Mouse (Mus musculus) midbrain, embryonic 16.5 days (tissue): ENCODE measurements at regions not wholly inside any gene's neighbourhood (a gene's known extent, or its start where the extent isn't known, plus 50 kb on each side); places are given as distances from the start of the nearest gene placed in this dataset.

Source experiments
- ATAC-seq: fragments of 200-750 bp; cut with Nextera tagmentation; 2 replicates; pipeline ENCODE4 v1.8.0; 2017; ENCODE audit warnings: moderate TSS enrichment
- H3K27ac ChIP-seq: fragments of 300-500 bp; sonication (generic); 2 replicates; pipeline ENCODE4 v1.5.1; 2014; ENCODE audit warnings: mild to moderate bottlenecking, low read length, mixed read lengths
- H3K27me3 ChIP-seq: fragments of 300-500 bp; sonication (generic); 2 replicates; pipeline ENCODE4 v1.6.1; 2014; ENCODE audit warnings: low read depth, low read length, mixed read lengths; ENCODE audit not compliant: control insufficient read depth, insufficient read depth
- H3K36me3 ChIP-seq: fragments of 300-500 bp; sonication (generic); 2 replicates; pipeline ENCODE4 v1.6.1; 2014; ENCODE audit warnings: mild to moderate bottlenecking, low read length, moderate library complexity, mixed read lengths; ENCODE audit not compliant: control insufficient read depth, insufficient read depth
- H3K4me1 ChIP-seq: fragments of 300-500 bp; sonication (generic); 2 replicates; pipeline ENCODE4 v1.6.1; 2014; ENCODE audit warnings: mild to moderate bottlenecking, low read length, mixed read lengths; ENCODE audit not compliant: control insufficient read depth, insufficient read depth
- H3K4me2 ChIP-seq: fragments of 300-500 bp; sonication (generic); 2 replicates; pipeline ENCODE4 v1.6.1; 2014; ENCODE audit warnings: mild to moderate bottlenecking, low read length, mixed read lengths
- H3K4me3 ChIP-seq: fragments of 300-500 bp; sonication (generic); 2 replicates; pipeline ENCODE4 v1.5.1; 2014; ENCODE audit warnings: low read depth, mild to moderate bottlenecking, low read length, moderate library complexity, mixed read lengths
- H3K9ac ChIP-seq: fragments of 300-500 bp; sonication (generic); 2 replicates; pipeline ENCODE4 v1.6.1; 2014; ENCODE audit warnings: low read depth, low read length, mixed read lengths
- H3K9me3 ChIP-seq: fragments of 300-500 bp; sonication (generic); replicated peaks from 2 replicates; pipeline ENCODE4 v1.6.1; 2014; ENCODE audit warnings: mild to moderate bottlenecking, low read length, mixed read lengths; ENCODE audit not compliant: control insufficient read depth, poor library complexity, severe bottlenecking
- WGBS: fragments of 180-500 bp; shearing (Covaris S2); extraction: QIAGEN DNeasy Blood & Tissue Kit; methylation state at CpG from one replicate; pipeline ENCODE4 v1.1.7; 2014; 5-methylcytosine and 5-hydroxymethylcytosine counted together

- Histone ChIP-seq H3K9me3 (no peaks in the 10 kb centered on the region), H3K36me3 (no peaks in the 10 kb centered on the region), H3K4me1 (no peaks in the 10 kb centered on the region), H3K4me3 (no peak overlapping the region), H3K9ac (no peak overlapping the region), H3K27ac (no peak overlapping the region), H3K27me3 (no peaks in the 10 kb centered on the region), H3K4me2 (no peak overlapping the region)
- 10% methylated on average over 1 of the region's 1 CpGs for WGBS
- peak; percentile 85 for ATAC-seq
Observed at GRCm38 (mm10) chr8:100515896-100516295, 1099.6 kb upstream of the Cdh8 start.

- no peak overlapping the region for H3K4me3 ChIP-seq
- H3K27ac ChIP-seq, result no peak overlapping the region
- no peak overlapping the region for H3K9ac ChIP-seq
- H3K36me3 ChIP-seq, result no peaks in the 10 kb centered on the region
- 44% methylated on average over 3 of the region's 3 CpGs for WGBS
- H3K27me3 ChIP-seq, result no peaks in the 10 kb centered on the region
- H3K4me2 ChIP-seq, result no peak overlapping the region
- no peaks in the 10 kb centered on the region for H3K4me1 ChIP-seq
- no peak for ATAC-seq
- no peaks in the 10 kb centered on the region for H3K9me3 ChIP-seq
Observed at GRCm38 (mm10) chr8:100515152-100515551, 1098.9 kb upstream of the Cdh8 start.

- no peak overlapping the region for H3K4me3 ChIP-seq
- no peak overlapping the region for H3K9ac ChIP-seq
- H3K9me3 ChIP-seq, result 0 out of 2 replicates have a peak, but pooled peaks cover 2% of the 10 kb centered on the region
- WGBS, result 89% methylated on average over 2 of the region's 2 CpGs
- H3K27ac ChIP-seq, result no peak overlapping the region
- no peak overlapping the region for H3K4me2 ChIP-seq
- no peaks in the 10 kb centered on the region for H3K4me1 ChIP-seq
- no peak for ATAC-seq
- H3K27me3 ChIP-seq, result no peaks in the 10 kb centered on the region
- no peaks in the 10 kb centered on the region for H3K36me3 ChIP-seq
Observed at GRCm38 (mm10) chr8:100506478-100506877, 1090.2 kb upstream of the Cdh8 start.

GRCm38 (mm10) chr8:100500342-100500712 lies 1084.1 kb upstream of the Cdh8 start:
- peak; percentile 66 for ATAC-seq

GRCm38 (mm10) chr8:100499614-100500341 lies 1083.5 kb upstream of the Cdh8 start:
- Histone ChIP-seq H3K27ac (no peak overlapping the region), H3K36me3 (no peaks in the 10 kb centered on the region), H3K4me1 (no peaks in the 10 kb centered on the region), H3K4me2 (no peak overlapping the region), H3K27me3 (no peaks in the 10 kb centered on the region), H3K4me3 (no peak overlapping the region), H3K9me3 (no peaks in the 10 kb centered on the region), H3K9ac (no peak overlapping the region)
- peak; percentile 80 for ATAC-seq
- 11% methylated on average over 6 of the region's 6 CpGs for WGBS

More at GRCm38 (mm10) chr8:100500342-100500712, 1084.1 kb upstream of the Cdh8 start:
- no peak overlapping the region for H3K4me2 ChIP-seq
- H3K27ac ChIP-seq, result no peak overlapping the region
- H3K4me1 ChIP-seq, result no peaks in the 10 kb centered on the region
- no peak overlapping the region for H3K9ac ChIP-seq
- H3K9me3 ChIP-seq, result 0 out of 2 replicates have a peak, but pooled peaks cover 2% of the 10 kb centered on the region
- no peaks in the 10 kb centered on the region for H3K36me3 ChIP-seq
- H3K4me3 ChIP-seq, result no peak overlapping the region
- no peaks in the 10 kb centered on the region for H3K27me3 ChIP-seq

- H3K4me2 ChIP-seq, result no peak overlapping the region
- H3K9me3 ChIP-seq, result no peaks in the 10 kb centered on the region
- 42% methylated on average over 3 of the region's 3 CpGs for WGBS
- H3K27me3 ChIP-seq, result no peaks in the 10 kb centered on the region
- no peaks in the 10 kb centered on the region for H3K36me3 ChIP-seq
- no peak overlapping the region for H3K9ac ChIP-seq
- no peak for ATAC-seq
- no peak overlapping the region for H3K27ac ChIP-seq
- H3K4me1 ChIP-seq, result no peaks in the 10 kb centered on the region
- H3K4me3 ChIP-seq, result no peak overlapping the region
Observed at GRCm38 (mm10) chr8:100494445-100494844, 1078.2 kb upstream of the Cdh8 start.

- Histone ChIP-seq H3K4me3 (no peak overlapping the region), H3K9ac (no peak overlapping the region), H3K4me2 (no peak overlapping the region), H3K27me3 (no peaks in the 10 kb centered on the region), H3K36me3 (no peaks in the 10 kb centered on the region), H3K9me3 (no peaks in the 10 kb centered on the region), H3K27ac (no peak overlapping the region), H3K4me1 (no peaks in the 10 kb centered on the region)
- WGBS, result 69% methylated on average over 4 of the region's 4 CpGs
- no peak for ATAC-seq
Observed at GRCm38 (mm10) chr8:100475950-100476349, 1059.7 kb upstream of the Cdh8 start.

- WGBS, result 51% methylated on average over 2 of the region's 2 CpGs
- Histone ChIP-seq H3K4me2 (no peak overlapping the region), H3K36me3 (no peaks in the 10 kb centered on the region), H3K27me3 (no peaks in the 10 kb centered on the region), H3K9ac (no peak overlapping the region), H3K27ac (no peak overlapping the region), H3K9me3 (0 out of 2 replicates have a peak, but pooled peaks cover 3% of the 10 kb centered on the region), H3K4me1 (0 out of 2 replicates have a peak, but pooled peaks cover 2% of the 10 kb centered on the region), H3K4me3 (no peak overlapping the region)
- ATAC-seq, result no peak
Observed at GRCm38 (mm10) chr8:100451231-100451630, 1035.0 kb upstream of the Cdh8 start.

- 0 out of 2 replicates have a peak overlapping the region, but pooled peaks have one; percentile 46 for H3K27ac ChIP-seq
- H3K4me3 ChIP-seq, result no peak overlapping the region
- H3K27me3 ChIP-seq, result no peaks in the 10 kb centered on the region
- 0 out of 2 replicates have a peak, but pooled peaks cover 3% of the 10 kb centered on the region for H3K9me3 ChIP-seq
- H3K4me1 ChIP-seq, result 0 out of 2 replicates have a peak, but pooled peaks cover 2% of the 10 kb centered on the region
- peak; percentile 66 for ATAC-seq
- no peaks in the 10 kb centered on the region for H3K36me3 ChIP-seq
- no peak overlapping the region for H3K4me2 ChIP-seq
- H3K9ac ChIP-seq, result no peak overlapping the region
Observed at GRCm38 (mm10) chr8:100450380-100450936, 1034.2 kb upstream of the Cdh8 start.
